In genomic region chr6:17209792-17210191, GRCm38 (mm10) we compare ENCODE assay signal across 30 mouse cellular contexts.
DNase-seq lines count a peak whose midpoint lies in the region; ATAC-seq and TF ChIP-seq lines count a peak whose summit lies in the region.
"Had no signal": no experiment of that assay in that cellular context is flagged by ENCODE, and none has a peak within 500 bp of the region (broad histone marks: within the 10 kb centered on the region; RNA-seq: fewer than 3 reads in every experiment).

No protein-coding gene starts in this region.

- dilution Hi-C loops in CH12.LX (cut with MboI; ENCODE audit: extremely low pct_ligation_motif_present, extremely low pct_unique_long_range_greater_than_20kb, low sequenced_read_pairs): no loop called here

- no peak for TF ChIP-seq RAD21 in CH12.LX (IDR thresholded peaks at IDR 0.05; ENCODE audit: low read depth, low read length)

- no peaks in the 10 kb centered on the region for H3K79me2 ChIP-seq in heart, adult 2 months (replicated peaks; ENCODE audit: control insufficient read depth, insufficient read depth, low read length)
- H3K79me2 ChIP-seq in CH12.LX (replicated peaks; ENCODE audit: control insufficient read depth, extremely low read depth, insufficient read depth, poor library complexity, severe bottlenecking): no peaks in the 10 kb centered on the region
- no peaks in the 10 kb centered on the region for H3K79me2 ChIP-seq in myocyte (ENCODE audit: control insufficient read depth, insufficient read depth)

- peaks cover 6% of the 10 kb centered on the region for H3K4me1 ChIP-seq in heart, adult 2 months (ENCODE audit: control insufficient read depth, insufficient read depth, low read length)
- no peaks in the 10 kb centered on the region; the same call in 1 of the 2 replicates for H3K4me1 ChIP-seq in kidney, postnatal 0 days (replicated peaks; ENCODE audit: insufficient read depth, low read length)
- H3K4me1 ChIP-seq in CH12.LX (ENCODE audit: control insufficient read depth in 1 of 2, insufficient read depth in 2 of 2): peaks cover 2 to 10% of the 10 kb centered on the region in 2 experiments; a peak in 3 of 4 replicates
- no peaks in the 10 kb centered on the region for H3K4me1 ChIP-seq in intestine, embryonic 15.5 days (replicated peaks)
- H3K4me1 ChIP-seq: embryonic facial prominence, embryonic 12.5 days; forebrain, embryonic 15.5 days; hindbrain, embryonic 12.5 days; liver, embryonic 13.5 days; neural tube, embryonic 15.5 days had no signal

- no peaks in the 10 kb centered on the region for H3K27me3 ChIP-seq in heart, adult 2 months (ENCODE audit: control insufficient read depth, insufficient read depth, low read length)
- no peaks in the 10 kb centered on the region for H3K27me3 ChIP-seq in kidney, postnatal 0 days (ENCODE audit: insufficient read depth, low read length)
- no peaks in the 10 kb centered on the region for H3K27me3 ChIP-seq in CH12.LX (replicated peaks)
- H3K27me3 ChIP-seq in myocyte (ENCODE audit: control insufficient read depth, insufficient read depth, insufficient read length): no peaks in the 10 kb centered on the region
- H3K27me3 ChIP-seq in intestine, embryonic 15.5 days (replicated peaks): no peaks in the 10 kb centered on the region
- H3K27me3 ChIP-seq: embryonic facial prominence, embryonic 12.5 days; forebrain, embryonic 15.5 days; hindbrain, embryonic 12.5 days; liver, embryonic 13.5 days; neural tube, embryonic 15.5 days had no signal

- intact Hi-C loops in heart, adult 2 months (cut with DNase I): no loop called here

- H3K9me3 ChIP-seq in kidney, postnatal 0 days (replicated peaks; ENCODE audit: low read length): no peaks in the 10 kb centered on the region
- no peaks in the 10 kb centered on the region for H3K9me3 ChIP-seq in CH12.LX (replicated peaks; ENCODE audit: low read length)
- no peaks in the 10 kb centered on the region for H3K9me3 ChIP-seq in intestine, embryonic 15.5 days
- H3K9me3 ChIP-seq: embryonic facial prominence, embryonic 12.5 days; forebrain, embryonic 10.5 days; forebrain, embryonic 15.5 days; hindbrain, embryonic 12.5 days; liver, embryonic 13.5 days; neural tube, embryonic 15.5 days had no signal

- H3K4me3 ChIP-seq in heart, adult 2 months: no peak overlapping the region
- H3K4me3 ChIP-seq in kidney, postnatal 0 days (replicated peaks; ENCODE audit: low read depth, low read length): no peak overlapping the region
- H3K4me3 ChIP-seq in CH12.LX (replicated peaks in 1 of 3; ENCODE audit: low read depth in 2 of 3, low read length in 2 of 3, poor library complexity in 1 of 3) (no peak overlapping the region), myocyte (no peak overlapping the region)
- no peak overlapping the region for H3K4me3 ChIP-seq in intestine, embryonic 15.5 days (replicated peaks)
- H3K4me3 ChIP-seq: embryonic facial prominence, embryonic 12.5 days; forebrain, embryonic 10.5 days; forebrain, embryonic 15.5 days; hindbrain, embryonic 12.5 days; liver, embryonic 13.5 days; neural tube, embryonic 15.5 days had no signal

- no peak overlapping the region for H3K9ac ChIP-seq in heart, adult 2 months (ENCODE audit: low read depth, low read length)
- H3K9ac ChIP-seq in kidney, postnatal 0 days (ENCODE audit: low read depth, low read length): no peak overlapping the region
- no peak overlapping the region for H3K9ac ChIP-seq in CH12.LX (ENCODE audit: insufficient read depth, low read depth)
- no peak overlapping the region for H3K9ac ChIP-seq in intestine, embryonic 15.5 days
- H3K9ac ChIP-seq: embryonic facial prominence, embryonic 12.5 days; forebrain, embryonic 15.5 days; hindbrain, embryonic 12.5 days; liver, embryonic 13.5 days; neural tube, embryonic 15.5 days had no signal

- peak overlapping the region; percentile 38 for H3K27ac ChIP-seq in heart, adult 2 months
- no peak overlapping the region for H3K27ac ChIP-seq in kidney, postnatal 0 days
- H3K27ac ChIP-seq in CH12.LX (ENCODE audit: insufficient read depth, low read depth): no peak overlapping the region
- H3K27ac ChIP-seq in intestine, embryonic 15.5 days: no peak overlapping the region
- H3K27ac ChIP-seq: embryonic facial prominence, embryonic 12.5 days; forebrain, embryonic 10.5 days; forebrain, embryonic 15.5 days; hindbrain, embryonic 12.5 days; hindbrain, postnatal 0 days; liver, embryonic 13.5 days; macrophage; neural tube, embryonic 15.5 days; stomach, postnatal 0 days had no signal

- TF ChIP-seq CTCF in heart, adult 2 months (IDR thresholded peaks at IDR 0.05): no peak
- no peak for TF ChIP-seq CTCF in kidney, postnatal 0 days (IDR thresholded peaks at IDR 0.05; ENCODE audit: low read depth)
- no peak for TF ChIP-seq CTCF in CH12.LX (conservative IDR thresholded peaks at IDR 0.05 in 1 of 2, IDR thresholded peaks at IDR 0.05 in 1 of 2; ENCODE audit: low read depth in 2 of 2, low read length in 2 of 2)

- no peak for TF ChIP-seq EP300 in heart, adult 2 months (IDR thresholded peaks at IDR 0.05; ENCODE audit: insufficient read depth, low read depth, low read length)
- TF ChIP-seq EP300 in CH12.LX (IDR thresholded peaks at IDR 0.05; ENCODE audit: low read length): peak; percentile 73

- no peak for ATAC-seq in kidney, postnatal 0 days (replicated peaks; ENCODE audit: low FRiP score, low read depth)
- ATAC-seq in intestine, embryonic 15.5 days: no peak
- ATAC-seq in megakaryocyte-erythroid progenitor cell, adult 5-6 weeks (replicated peaks; ENCODE audit: low FRiP score, low TSS enrichment, poor library complexity, severe bottlenecking): no peak
- ATAC-seq: activated CD4-positive, CD25-positive, alpha-beta regulatory T cell, adult 4 months; forebrain, embryonic 15.5 days; hindbrain, postnatal 0 days; intestine, embryonic 16.5 days; lung, postnatal 0 days had no signal

- no peaks in the 10 kb centered on the region for H3K36me3 ChIP-seq in heart, adult 2 months (ENCODE audit: control insufficient read depth, insufficient read depth, low read length)
- H3K36me3 ChIP-seq in kidney, postnatal 0 days (ENCODE audit: insufficient read depth, low read length): no peaks in the 10 kb centered on the region
- H3K36me3 ChIP-seq in CH12.LX (replicated peaks in 1 of 2; ENCODE audit: control insufficient read depth in 1 of 2, insufficient read depth in 1 of 2, low read length in 1 of 2) (no peaks in the 10 kb centered on the region), myocyte (ENCODE audit: control insufficient read depth, insufficient read depth) (no peaks in the 10 kb centered on the region)
- H3K36me3 ChIP-seq in intestine, embryonic 15.5 days: no peaks in the 10 kb centered on the region
- H3K36me3 ChIP-seq: embryonic facial prominence, embryonic 12.5 days; forebrain, embryonic 10.5 days; forebrain, embryonic 15.5 days; hindbrain, embryonic 12.5 days; liver, embryonic 13.5 days; neural tube, embryonic 15.5 days had no signal

- DNase-seq in heart, adult 2 months: no peak
- no peak for DNase-seq in heart, postnatal 4 days
- DNase-seq in kidney, postnatal 0 days (ENCODE audit: low spot score): peak; percentile 80
- DNase-seq in kidney, postnatal 10 days: no peak
- DNase-seq in CH12.LX (ENCODE audit: extremely low read depth): peak; percentile 40
- DNase-seq: adrenal gland, adult 8-10 months; cerebellum, adult 8-10 months; cerebellum, postnatal 25 days; kidney, postnatal 14 days; liver, embryonic 13.5 days; lung, adult 18-20 months; midbrain, embryonic 14.5 days; retina, postnatal 1 day; right cerebral cortex, postnatal 14 days; thymus, adult 18-20 months; thymus, postnatal 25 days had no signal

- in situ Hi-C loops in CH12.LX (cut with MboI; ENCODE audit: low pct_ligation_motif_present, low pct_unique_long_range_greater_than_20kb, low sequenced_read_pairs): no loop called here

- H3K4me2 ChIP-seq in kidney, postnatal 0 days (ENCODE audit: low read length): no peak overlapping the region
- H3K4me2 ChIP-seq in CH12.LX (ENCODE audit: insufficient read depth, low read depth, poor library complexity, severe bottlenecking) (no peak overlapping the region), myocyte (ENCODE audit: low read depth) (peak overlapping the region; percentile 8)
- H3K4me2 ChIP-seq in intestine, embryonic 15.5 days (replicated peaks): no peak overlapping the region
- H3K4me2 ChIP-seq: embryonic facial prominence, embryonic 12.5 days; forebrain, embryonic 15.5 days; hindbrain, embryonic 12.5 days; liver, embryonic 13.5 days; neural tube, embryonic 15.5 days had no signal

- TF ChIP-seq POLR2A in heart, adult 2 months (IDR thresholded peaks at IDR 0.05; ENCODE audit: insufficient read depth, low read depth, low read length): no peak
- TF ChIP-seq POLR2A in CH12.LX (IDR thresholded peaks at IDR 0.05; ENCODE audit: low read depth, low read length) (no peak), myocyte (IDR thresholded peaks at IDR 0.05; ENCODE audit: insufficient read length, low read depth) (no peak)

- H3ac ChIP-seq in myocyte (ENCODE audit: control insufficient read depth, insufficient read length): no peak overlapping the region

- 46% methylated on average over 4 of the region's 4 CpGs for WGBS in heart, adult 2 months
- WGBS in kidney, postnatal 0 days: 33% methylated on average over 4 of the region's 4 CpGs
- WGBS in intestine, embryonic 15.5 days: 58% methylated on average over 4 of the region's 4 CpGs

TF ChIP-seq in CH12.LX, 34 proteins besides CTCF, POLR2A, EP300 and RAD21:
- TF ChIP-seq CHD1 (IDR thresholded peaks at IDR 0.05; ENCODE audit: low read depth, low read length) (no peak), BHLHE40 (IDR thresholded peaks at IDR 0.05; ENCODE audit: low read depth, low read length) (peak; percentile 46; the same call in 1 of the 2 replicates), SIN3A (IDR thresholded peaks at IDR 0.05; ENCODE audit: low read length) (0 out of 2 replicates have a peak, but pooled peaks have one; percentile 28), MAFK (IDR thresholded peaks at IDR 0.05; ENCODE audit: insufficient replicate concordance, low read length) (peak; percentile 59)

TF ChIP-seq in myocyte, 11 proteins besides CTCF, POLR2A, EP300 and RAD21:
- TF ChIP-seq REST (IDR thresholded peaks at IDR 0.05; ENCODE audit: insufficient read depth, insufficient read length): no peak
- no peak for TF ChIP-seq SRF (IDR thresholded peaks at IDR 0.05; ENCODE audit: control insufficient read depth, insufficient read length, low read depth)
- TF ChIP-seq TCF12 (IDR thresholded peaks at IDR 0.05; ENCODE audit: insufficient read depth, poor library complexity, severe bottlenecking): peak; percentile 49
- no peak for TF ChIP-seq USF1 (IDR thresholded peaks at IDR 0.05; ENCODE audit: low read depth)
- TF ChIP-seq TCF3 (IDR thresholded peaks at IDR 0.05; ENCODE audit: insufficient read length, low read depth): no peak

Comparison
In these comparisons a context has a peak if more than half of its experiments do, and no peak if none do; other contexts are left out.
1. DNase-seq: peak in kidney, postnatal 0 days (single experiment) and CH12.LX (single experiment); none in heart, adult 2 months (0 of 2), heart, postnatal 4 days (single experiment) and kidney, postnatal 10 days (single experiment).